Mouse (Mus musculus): ENCODE measurements around the gene Akap2. TPM values are rescaled to one million over a fixed set of nuclear protein-coding genes. Genes with fewer than 3 reads are reported as not detected.

Gene Akap2
- total RNA-seq, 2 experiments from 2014 or later = 53.8 to 60.0 TPM

GRCm38 (mm10) chr4:57751054-57751453, 33.6 kb downstream of the Akap2 start:
- no peak for DNase-seq (ENCODE audit: low spot score in 2 of 2)

GRCm38 (mm10) chr4:57751566-57751965, 34.1 kb downstream of the Akap2 start:
- no peak for DNase-seq (ENCODE audit: low spot score in 2 of 2)

- DNase-seq (ENCODE audit: low spot score in 2 of 2) = no peak
These were observed 37.6 kb downstream of the Akap2 start for GRCm38 (mm10) chr4:57755085-57755484.

- DNase-seq (ENCODE audit: low spot score in 2 of 2) = no peak
These were observed 40.5 kb downstream of the Akap2 start for GRCm38 (mm10) chr4:57757997-57758396.

- DNase-seq (ENCODE audit: low spot score in 2 of 2) = no peak
These were observed 45.0 kb downstream of the Akap2 start for GRCm38 (mm10) chr4:57762424-57762823.

- DNase-seq (ENCODE audit: low spot score in 2 of 2) = no peak
These were observed 46.9 kb downstream of the Akap2 start for GRCm38 (mm10) chr4:57764392-57764791.

- DNase-seq (ENCODE audit: low spot score in 2 of 2) = no peak
These were observed 47.5 kb downstream of the Akap2 start for GRCm38 (mm10) chr4:57764926-57765325.

- no peak for DNase-seq (ENCODE audit: low spot score in 2 of 2)
These were observed 48.3 kb downstream of the Akap2 start for GRCm38 (mm10) chr4:57765806-57766205.

GRCm38 (mm10) chr4:57769007-57769406, 51.5 kb downstream of the Akap2 start:
- DNase-seq (ENCODE audit: low spot score in 2 of 2) = no peak

GRCm38 (mm10) chr4:57770185-57770823, 52.8 kb downstream of the Akap2 start:
- no peak for DNase-seq (ENCODE audit: low spot score in 2 of 2)

GRCm38 (mm10) chr4:57771558-57772219, 54.2 kb downstream of the Akap2 start:
- DNase-seq (ENCODE audit: low spot score in 2 of 2) = no peak

GRCm38 (mm10) chr4:57772851-57773510, 55.5 kb downstream of the Akap2 start:
- no peak for DNase-seq (ENCODE audit: low spot score in 2 of 2)

- DNase-seq (ENCODE audit: low spot score in 2 of 2) = no peak
These were observed 57.1 kb downstream of the Akap2 start for GRCm38 (mm10) chr4:57774517-57774916.

- DNase-seq (ENCODE audit: low spot score in 2 of 2) = no peak
These were observed 58.1 kb downstream of the Akap2 start for GRCm38 (mm10) chr4:57775582-57775981.

GRCm38 (mm10) chr4:57780403-57780802, 62.9 kb downstream of the Akap2 start:
- no peak for DNase-seq (ENCODE audit: low spot score in 2 of 2)

GRCm38 (mm10) chr4:57780833-57781641, 63.6 kb downstream of the Akap2 start:
- DNase-seq (ENCODE audit: low spot score in 2 of 2) = peak in 1 of 2 experiments; percentile 16

GRCm38 (mm10) chr4:57781994-57782393, 64.5 kb downstream of the Akap2 start:
- DNase-seq (ENCODE audit: low spot score in 2 of 2) = peak; percentile 53 to 71

GRCm38 (mm10) chr4:57782549-57783390, 65.3 kb downstream of the Akap2 start:
- DNase-seq (ENCODE audit: low spot score in 2 of 2) = peak in 1 of 2 experiments; percentile 21

GRCm38 (mm10) chr4:57783391-57783770, 65.9 kb downstream of the Akap2 start:
- DNase-seq (ENCODE audit: low spot score in 2 of 2) = no peak

GRCm38 (mm10) chr4:57783853-57784600, 66.6 kb downstream of the Akap2 start:
- DNase-seq (ENCODE audit: low spot score in 2 of 2) = no peak

Measured in gastrocnemius, postnatal 4 days (tissue).